Mouse (Mus musculus) right cerebral cortex, postnatal 4 days (tissue): ENCODE data around the gene Slxl1.
"Not testable (repeated sequence)": the region's sequence is repeated elsewhere in the genome, so short reads cannot be mapped to it uniquely, and the experiment has no call there.

Experiments used
- DNase-seq: peaks from one replicate; pipeline ENCODE4 v3.0.0-alpha.2; 2022

Gene Slxl1

GRCm38 (mm10) chrX:55226576-55226975 lies at the start of gene Slxl1:
Gene Slxl1, plus strand, starts transcription at chrX:55226876.
- DNase-seq: not testable (repeated sequence)
